Mouse (Mus musculus): ENCODE measurements around the gene Sez6. TPM values are rescaled to one million over a fixed set of nuclear protein-coding genes. Genes with fewer than 3 reads are reported as not detected.

Gene Sez6
- polyA plus RNA-seq, 1 experiment: 71.0 TPM

- 80% methylated on average over 3 of the region's 3 CpGs for WGBS
- TF ChIP-seq POLR2A (IDR thresholded peaks at IDR 0.05; ENCODE audit: borderline replicate concordance, insufficient read depth, low read length): no peak
- TF ChIP-seq CTCF (IDR thresholded peaks at IDR 0.05; ENCODE audit: borderline replicate concordance, insufficient read depth, low read depth, low read length): no peak
Observed at GRCm38 (mm10) chr11:77900187-77900586, 30.4 kb upstream of the Sez6 start.

GRCm38 (mm10) chr11:77900696-77901095 lies 29.9 kb upstream of the Sez6 start:
- TF ChIP-seq POLR2A (IDR thresholded peaks at IDR 0.05; ENCODE audit: borderline replicate concordance, insufficient read depth, low read length): no peak
- TF ChIP-seq CTCF (IDR thresholded peaks at IDR 0.05; ENCODE audit: borderline replicate concordance, insufficient read depth, low read depth, low read length): no peak
- Histone ChIP-seq H3K27ac (ENCODE audit: insufficient read depth, low read length) (no peak overlapping the region), H3K4me3 (replicated peaks; ENCODE audit: insufficient read depth, low read depth, low read length) (no peak overlapping the region), H3K27me3 (ENCODE audit: control insufficient read depth, insufficient read depth, low read length) (no peaks in the 10 kb centered on the region), H3K4me1 (ENCODE audit: control insufficient read depth, insufficient read depth, low read length) (peaks cover 9% of the 10 kb centered on the region; the same call in 1 of the 2 replicates)
- DNase-seq: no peak
- WGBS: 72% methylated on average over 4 of the region's 4 CpGs

More at GRCm38 (mm10) chr11:77900187-77900586, 30.4 kb upstream of the Sez6 start:
- no peak overlapping the region for H3K4me3 ChIP-seq (replicated peaks; ENCODE audit: insufficient read depth, low read depth, low read length)
- no peaks in the 10 kb centered on the region for H3K27me3 ChIP-seq (ENCODE audit: control insufficient read depth, insufficient read depth, low read length)
- no peak for DNase-seq
- H3K27ac ChIP-seq (ENCODE audit: insufficient read depth, low read length): no peak overlapping the region
- peaks cover 9% of the 10 kb centered on the region; the same call in 1 of the 2 replicates for H3K4me1 ChIP-seq (ENCODE audit: control insufficient read depth, insufficient read depth, low read length)

- WGBS: 85% methylated on average over 5 of the region's 5 CpGs
- H3K4me3 ChIP-seq (replicated peaks; ENCODE audit: insufficient read depth, low read depth, low read length): no peak overlapping the region
Observed at GRCm38 (mm10) chr11:77901366-77901765, 29.2 kb upstream of the Sez6 start.

GRCm38 (mm10) chr11:77901775-77902355 lies 28.7 kb upstream of the Sez6 start:
- Histone ChIP-seq H3K27ac (ENCODE audit: insufficient read depth, low read length) (no peak overlapping the region), H3K4me3 (replicated peaks; ENCODE audit: insufficient read depth, low read depth, low read length) (no peak overlapping the region), H3K4me1 (ENCODE audit: control insufficient read depth, insufficient read depth, low read length) (peaks cover 16% of the 10 kb centered on the region), H3K27me3 (ENCODE audit: control insufficient read depth, insufficient read depth, low read length) (no peaks in the 10 kb centered on the region)
- 64% methylated on average over 8 of the region's 8 CpGs for WGBS
- no peak for DNase-seq
- TF ChIP-seq POLR2A (IDR thresholded peaks at IDR 0.05; ENCODE audit: borderline replicate concordance, insufficient read depth, low read length): no peak
- no peak for TF ChIP-seq CTCF (IDR thresholded peaks at IDR 0.05; ENCODE audit: borderline replicate concordance, insufficient read depth, low read depth, low read length)

More at GRCm38 (mm10) chr11:77901366-77901765, 29.2 kb upstream of the Sez6 start:
- H3K4me1 ChIP-seq (ENCODE audit: control insufficient read depth, insufficient read depth, low read length): peaks cover 12% of the 10 kb centered on the region; the same call in 1 of the 2 replicates
- no peaks in the 10 kb centered on the region for H3K27me3 ChIP-seq (ENCODE audit: control insufficient read depth, insufficient read depth, low read length)
- DNase-seq: no peak
- TF ChIP-seq POLR2A (IDR thresholded peaks at IDR 0.05; ENCODE audit: borderline replicate concordance, insufficient read depth, low read length) (no peak), CTCF (IDR thresholded peaks at IDR 0.05; ENCODE audit: borderline replicate concordance, insufficient read depth, low read depth, low read length) (no peak)
- no peak overlapping the region for H3K27ac ChIP-seq (ENCODE audit: insufficient read depth, low read length)

GRCm38 (mm10) chr11:77903761-77904160 lies 26.8 kb upstream of the Sez6 start:
- H3K4me3 ChIP-seq (replicated peaks; ENCODE audit: insufficient read depth, low read depth, low read length): no peak overlapping the region
- peak in 1 of 2 experiments; percentile 36 for DNase-seq
- TF ChIP-seq POLR2A (IDR thresholded peaks at IDR 0.05; ENCODE audit: borderline replicate concordance, insufficient read depth, low read length): no peak
- TF ChIP-seq CTCF (IDR thresholded peaks at IDR 0.05; ENCODE audit: borderline replicate concordance, insufficient read depth, low read depth, low read length): peak; percentile 32; the same call in 1 of the 2 replicates
- no peaks in the 10 kb centered on the region for H3K27me3 ChIP-seq (ENCODE audit: control insufficient read depth, insufficient read depth, low read length)
- peaks cover 10% of the 10 kb centered on the region for H3K4me1 ChIP-seq (ENCODE audit: control insufficient read depth, insufficient read depth, low read length)
- 18% methylated on average over 3 of the region's 3 CpGs for WGBS
- no peak overlapping the region for H3K27ac ChIP-seq (ENCODE audit: insufficient read depth, low read length)

GRCm38 (mm10) chr11:77904707-77905106 lies 25.9 kb upstream of the Sez6 start:
- Histone ChIP-seq H3K4me1 (ENCODE audit: control insufficient read depth, insufficient read depth, low read length) (peaks cover 10% of the 10 kb centered on the region), H3K4me3 (replicated peaks; ENCODE audit: insufficient read depth, low read depth, low read length) (no peak overlapping the region), H3K27me3 (ENCODE audit: control insufficient read depth, insufficient read depth, low read length) (no peaks in the 10 kb centered on the region), H3K27ac (ENCODE audit: insufficient read depth, low read length) (no peak overlapping the region)
- TF ChIP-seq CTCF (IDR thresholded peaks at IDR 0.05; ENCODE audit: borderline replicate concordance, insufficient read depth, low read depth, low read length) (no peak), POLR2A (IDR thresholded peaks at IDR 0.05; ENCODE audit: borderline replicate concordance, insufficient read depth, low read length) (no peak)
- no peak for DNase-seq
- 88% methylated on average over 1 of the region's 1 CpGs for WGBS

- H3K27ac ChIP-seq (ENCODE audit: insufficient read depth, low read length): no peak overlapping the region
- H3K4me1 ChIP-seq (ENCODE audit: control insufficient read depth, insufficient read depth, low read length): peaks cover 10% of the 10 kb centered on the region
- TF ChIP-seq POLR2A (IDR thresholded peaks at IDR 0.05; ENCODE audit: borderline replicate concordance, insufficient read depth, low read length): no peak
- TF ChIP-seq CTCF (IDR thresholded peaks at IDR 0.05; ENCODE audit: borderline replicate concordance, insufficient read depth, low read depth, low read length): no peak
- WGBS: 18% methylated on average over 19 of the region's 19 CpGs
- peak; percentile 83 to 89 for DNase-seq
- no peaks in the 10 kb centered on the region for H3K27me3 ChIP-seq (ENCODE audit: control insufficient read depth, insufficient read depth, low read length)
- no peak overlapping the region for H3K4me3 ChIP-seq (replicated peaks; ENCODE audit: insufficient read depth, low read depth, low read length)
Observed at GRCm38 (mm10) chr11:77906097-77906687, 24.4 kb upstream of the Sez6 start.

- WGBS: 2% methylated on average over 9 of the region's 9 CpGs
- Histone ChIP-seq H3K4me1 (ENCODE audit: control insufficient read depth, insufficient read depth, low read length) (peaks cover 10% of the 10 kb centered on the region), H3K27me3 (ENCODE audit: control insufficient read depth, insufficient read depth, low read length) (no peaks in the 10 kb centered on the region), H3K27ac (ENCODE audit: insufficient read depth, low read length) (no peak overlapping the region), H3K4me3 (replicated peaks; ENCODE audit: insufficient read depth, low read depth, low read length) (no peak overlapping the region)
- DNase-seq: peak; percentile 82
- TF ChIP-seq POLR2A (IDR thresholded peaks at IDR 0.05; ENCODE audit: borderline replicate concordance, insufficient read depth, low read length) (no peak), CTCF (IDR thresholded peaks at IDR 0.05; ENCODE audit: borderline replicate concordance, insufficient read depth, low read depth, low read length) (no peak)
Observed at GRCm38 (mm10) chr11:77906747-77907174, 23.8 kb upstream of the Sez6 start.
